Mouse (Mus musculus) liver, embryonic 14.5 days (tissue): ENCODE measurements at regions not wholly inside any gene's neighbourhood (a gene's known extent, or its start where the extent isn't known, plus 50 kb on each side); places are given as distances from the start of the nearest gene placed in this dataset.

ENCODE experiments used
- ATAC-seq: fragments of 200-750 bp; cut with Nextera tagmentation; 2 replicates; pipeline ENCODE4 v1.8.0; 2017; ENCODE audit warnings: moderate number of reproducible peaks, mild to moderate bottlenecking, moderate library complexity; ENCODE audit not compliant: insufficient read depth
- DNase-seq, 3 experiments: peaks; one replicate each; pipeline ENCODE4 v3.0.0-alpha.2; 2012 to 2013; ENCODE audit warnings: low read depth in 3 of 3, low spot score in 3 of 3
- H3K27ac ChIP-seq: fragments of 300-500 bp; sonication (generic); 2 replicates; pipeline ENCODE4 v1.5.1; 2014; ENCODE audit warnings: moderate library complexity, mild to moderate bottlenecking, control low read depth, inconsistent platforms
- H3K27me3 ChIP-seq: fragments of 300-500 bp; sonication (generic); 2 replicates; pipeline ENCODE4 v1.6.1; 2014; ENCODE audit warnings: mild to moderate bottlenecking, low read length, moderate library complexity; ENCODE audit not compliant: control insufficient read depth, insufficient read depth
- H3K36me3 ChIP-seq: fragments of 300-500 bp; sonication (generic); replicated peaks from 2 replicates; pipeline ENCODE4 v1.6.1; 2014; ENCODE audit warnings: low read depth; ENCODE audit not compliant: control insufficient read depth, insufficient read depth
- H3K4me1 ChIP-seq, 2 experiments: fragments of 200-500 bp in 1 of 2; fragments of 300-500 bp in 1 of 2; sonication (generic) in 1 of 2; replicated peaks; 2 replicates each; pipeline ENCODE4 v1.6.1; 2012 to 2014; ENCODE audit warnings: antibody characterized with exemption in 1 of 2, inconsistent platforms in 1 of 2, low read length in 1 of 2; ENCODE audit not compliant: control insufficient read depth in 2 of 2, insufficient read depth in 2 of 2
- H3K4me2 ChIP-seq: fragments of 300-500 bp; sonication (generic); 2 replicates; pipeline ENCODE4 v1.6.1; 2014; ENCODE audit warnings: low read depth, mild to moderate bottlenecking, control low read depth, moderate library complexity
- H3K4me3 ChIP-seq, 2 experiments: fragments of 200-500 bp in 1 of 2; fragments of 300-500 bp in 1 of 2; sonication (generic) in 1 of 2; 2 replicates each; pipeline ENCODE4 v1.5.1; 2012 to 2014; ENCODE audit warnings: low read depth in 2 of 2, low read length in 2 of 2, mild to moderate bottlenecking in 2 of 2, control low read depth in 1 of 2, inconsistent platforms in 1 of 2, moderate library complexity in 1 of 2; ENCODE audit not compliant: insufficient read depth in 1 of 2
- H3K9ac ChIP-seq: fragments of 300-500 bp; sonication (generic); replicated peaks from 2 replicates; pipeline ENCODE4 v1.6.1; 2014; ENCODE audit warnings: mild to moderate bottlenecking, control low read depth, moderate library complexity
- H3K9me3 ChIP-seq: fragments of 300-500 bp; sonication (generic); 2 replicates; pipeline ENCODE4 v1.6.1; 2016; ENCODE audit warnings: low read length, mixed read lengths; ENCODE audit not compliant: control insufficient read depth
- CTCF ChIP-seq: IDR thresholded peaks from 2 replicates; pipeline ENCODE4 v1.5.1; 2016; ENCODE audit warnings: antibody characterized with exemption, low read depth, control low read depth
- EP300 ChIP-seq: IDR thresholded peaks from 2 replicates; pipeline ENCODE4 v1.6.1; 2016; ENCODE audit warnings: antibody characterized with exemption, low read depth
- WGBS: fragments of 180-500 bp; shearing (Covaris S2); extraction: QIAGEN DNeasy Blood & Tissue Kit; methylation state at CpG from one replicate; pipeline ENCODE4 v1.1.7; 2014; ENCODE audit not compliant: insufficient replicate concordance; 5-methylcytosine and 5-hydroxymethylcytosine counted together

DNA sequence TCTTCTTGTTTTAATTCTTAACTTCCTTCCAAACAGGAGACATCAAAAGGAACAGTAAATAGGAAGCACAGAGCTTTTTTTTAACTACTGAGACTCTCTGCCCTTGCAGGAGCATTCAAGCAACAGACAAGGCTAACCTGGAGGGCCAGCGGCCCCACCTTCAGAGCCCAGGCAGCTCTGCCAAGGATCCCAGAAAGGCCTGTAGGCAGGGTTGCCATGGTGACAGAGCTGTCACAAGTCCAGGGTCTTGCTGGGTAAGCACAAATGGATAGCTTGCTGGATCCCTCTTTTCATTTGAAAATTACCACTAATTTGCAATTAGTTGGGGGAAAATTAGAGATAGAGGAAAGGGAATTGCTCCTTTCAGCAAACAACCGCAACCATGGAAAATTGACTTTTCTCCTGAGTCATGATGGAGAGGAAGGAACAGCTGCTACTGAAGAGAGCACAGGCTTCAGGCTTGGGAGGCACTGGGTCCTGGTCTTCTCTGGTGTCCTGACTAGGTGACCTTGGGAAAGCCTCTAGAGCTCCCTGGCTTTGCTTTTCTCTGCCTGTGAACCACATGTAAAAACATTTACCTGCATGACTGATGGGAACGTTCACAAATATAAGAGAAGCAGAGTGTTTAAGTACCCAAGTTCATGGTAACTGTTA lies 477.5 kb upstream of the Cdh5 start:
- H3K4me3 ChIP-seq, result no peak overlapping the region
- WGBS, result 48% methylated on average over 3 of the region's 3 CpGs
- H3K36me3 ChIP-seq, result no peaks in the 10 kb centered on the region
- no peaks in the 10 kb centered on the region for H3K9me3 ChIP-seq
- H3K4me1 ChIP-seq, result no peaks in the 10 kb centered on the region
- no peak for TF ChIP-seq CTCF
- no peak for TF ChIP-seq EP300
- no peak for ATAC-seq
- H3K4me2 ChIP-seq, result no peak overlapping the region
- H3K27me3 ChIP-seq, result no peaks in the 10 kb centered on the region
- no peak for DNase-seq
- H3K27ac ChIP-seq, result no peak overlapping the region
- no peak overlapping the region for H3K9ac ChIP-seq

DNA sequence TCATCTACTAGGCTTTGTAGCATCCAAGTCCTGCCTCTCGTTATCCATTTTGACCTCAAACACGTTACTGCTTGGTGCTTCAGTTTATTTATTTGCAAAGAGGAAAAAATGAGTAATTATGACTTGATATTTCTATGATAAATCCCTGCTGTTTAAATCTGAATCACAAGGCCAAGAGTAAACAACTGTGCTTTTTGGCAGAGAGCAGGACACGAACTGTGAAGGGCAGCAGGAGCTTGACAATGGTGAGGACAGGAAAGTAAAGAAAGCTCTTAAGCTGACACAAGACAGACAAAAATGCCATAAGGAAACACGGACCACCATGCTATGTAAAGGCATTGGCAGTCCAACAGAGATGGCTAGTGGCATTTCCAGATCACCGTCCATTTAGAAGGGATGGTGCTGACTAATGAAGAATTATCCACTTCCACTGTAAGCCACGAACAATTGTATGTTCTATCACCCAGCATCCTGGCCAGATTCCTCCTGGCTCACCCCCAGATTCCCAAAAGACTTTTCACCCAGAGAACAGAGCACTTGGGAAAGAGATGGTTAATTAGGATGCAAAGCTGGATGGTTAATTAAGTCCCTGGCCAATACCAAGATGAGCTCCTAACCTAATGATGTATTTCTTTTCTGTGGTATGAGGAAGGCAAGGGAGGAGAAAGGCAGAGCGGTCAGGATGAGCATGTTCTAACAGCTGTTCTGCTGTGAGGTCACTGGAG lies 476.1 kb upstream of the Cdh5 start:
- TF ChIP-seq CTCF (no peak), EP300 (no peak)
- H3K36me3 ChIP-seq, result no peaks in the 10 kb centered on the region
- no peak overlapping the region for H3K27ac ChIP-seq
- no peak overlapping the region for H3K4me3 ChIP-seq
- H3K4me1 ChIP-seq, result no peaks in the 10 kb centered on the region
- 39% methylated on average over 7 of the region's 7 CpGs for WGBS
- no peaks in the 10 kb centered on the region for H3K27me3 ChIP-seq
- H3K9ac ChIP-seq, result no peak overlapping the region
- ATAC-seq (no peak), DNase-seq (no peak)
- no peaks in the 10 kb centered on the region for H3K9me3 ChIP-seq
- no peak overlapping the region for H3K4me2 ChIP-seq

DNA sequence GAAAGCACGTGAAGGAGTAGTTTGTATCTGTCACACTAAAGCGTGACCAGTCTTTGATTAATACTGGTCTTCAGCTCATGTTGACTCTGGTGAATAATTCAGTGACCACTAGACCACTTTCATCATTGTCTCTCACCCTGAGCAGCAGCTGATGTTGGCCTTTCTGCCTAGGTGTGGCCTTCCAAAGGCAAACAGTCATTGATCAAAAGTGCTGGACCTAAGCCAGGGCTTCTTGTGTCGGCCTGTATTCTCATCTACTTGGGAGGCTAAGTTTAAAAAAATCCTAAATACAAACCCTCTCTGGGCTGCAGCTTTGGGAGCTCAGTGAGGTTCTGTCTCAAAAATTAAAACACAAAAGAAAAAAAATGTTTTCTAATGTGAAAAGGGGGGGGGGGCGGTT lies 475.0 kb upstream of the Cdh5 start:
- WGBS, result 47% methylated on average over 4 of the region's 4 CpGs
- no peaks in the 10 kb centered on the region for H3K4me1 ChIP-seq
- no peaks in the 10 kb centered on the region for H3K9me3 ChIP-seq
- no peak overlapping the region for H3K4me2 ChIP-seq
- no peak overlapping the region for H3K27ac ChIP-seq
- H3K4me3 ChIP-seq, result no peak overlapping the region
- H3K36me3 ChIP-seq, result no peaks in the 10 kb centered on the region
- no peaks in the 10 kb centered on the region for H3K27me3 ChIP-seq
- no peak for DNase-seq
- no peak for ATAC-seq
- no peak overlapping the region for H3K9ac ChIP-seq
- TF ChIP-seq CTCF, result no peak
- TF ChIP-seq EP300, result no peak

DNA sequence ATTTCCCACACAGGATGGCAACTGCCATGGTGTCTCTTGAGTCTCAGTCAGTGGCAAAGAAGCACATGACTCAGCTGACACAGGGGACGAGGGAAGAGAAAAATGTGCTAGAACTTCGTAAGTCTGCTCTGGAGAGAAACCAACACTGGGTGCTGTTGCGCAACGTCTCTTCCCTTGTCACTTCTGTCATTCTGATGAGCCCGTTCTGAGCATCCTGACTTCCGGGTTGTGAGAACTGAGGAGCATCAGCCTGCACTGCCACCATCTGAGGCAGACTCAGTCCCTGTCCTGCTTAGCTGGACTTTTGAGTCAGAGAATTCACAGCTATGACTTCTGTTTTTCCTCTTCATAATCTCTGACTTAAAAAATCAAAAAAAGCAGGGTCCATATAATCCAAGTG lies 468.9 kb upstream of the Cdh5 start:
- WGBS, result 46% methylated on average over 6 of the region's 6 CpGs
- no peaks in the 10 kb centered on the region for H3K36me3 ChIP-seq
- DNase-seq, result no peak
- no peak overlapping the region for H3K9ac ChIP-seq
- no peak overlapping the region for H3K4me2 ChIP-seq
- H3K4me3 ChIP-seq, result no peak overlapping the region
- no peaks in the 10 kb centered on the region for H3K4me1 ChIP-seq
- ATAC-seq, result no peak
- H3K27ac ChIP-seq, result no peak overlapping the region
- H3K9me3 ChIP-seq, result no peaks in the 10 kb centered on the region
- no peaks in the 10 kb centered on the region for H3K27me3 ChIP-seq
- no peak for TF ChIP-seq EP300

DNA sequence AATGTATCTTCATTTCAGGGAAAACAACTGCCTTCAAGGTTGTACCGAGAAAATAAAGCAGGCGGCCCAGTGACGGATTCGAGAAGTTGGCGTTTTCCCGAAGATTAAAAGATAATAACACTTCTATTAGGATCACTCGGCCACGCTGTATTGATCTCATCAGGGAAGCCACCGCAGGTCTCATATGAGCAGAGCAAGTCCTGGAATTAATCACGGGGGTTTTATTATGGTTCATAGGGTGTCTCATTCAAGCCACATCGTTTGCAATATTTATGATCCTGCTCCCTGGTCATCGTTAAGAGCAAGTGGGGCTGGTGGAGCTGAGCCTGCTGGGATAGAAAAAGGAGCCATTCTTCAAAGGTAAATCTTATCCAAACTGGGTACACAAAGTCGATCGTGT lies 466.5 kb upstream of the Cdh5 start:
- Histone ChIP-seq H3K4me3 (no peak overlapping the region), H3K36me3 (no peaks in the 10 kb centered on the region)
- 80% methylated on average over 14 of the region's 14 CpGs for WGBS

More for the DNA sequence above, 466.5 kb upstream of the Cdh5 start:
- Histone ChIP-seq H3K4me1 (no peaks in the 10 kb centered on the region), H3K4me2 (no peak overlapping the region), H3K27ac (no peak overlapping the region), H3K9ac (no peak overlapping the region), H3K27me3 (no peaks in the 10 kb centered on the region), H3K9me3 (no peaks in the 10 kb centered on the region)
- ATAC-seq, result no peak
- TF ChIP-seq EP300 (no peak), CTCF (no peak)
- no peak for DNase-seq
